Mouse (Mus musculus): ENCODE measurements around the gene Tmem267.

The Tmem267 gene

DNA sequence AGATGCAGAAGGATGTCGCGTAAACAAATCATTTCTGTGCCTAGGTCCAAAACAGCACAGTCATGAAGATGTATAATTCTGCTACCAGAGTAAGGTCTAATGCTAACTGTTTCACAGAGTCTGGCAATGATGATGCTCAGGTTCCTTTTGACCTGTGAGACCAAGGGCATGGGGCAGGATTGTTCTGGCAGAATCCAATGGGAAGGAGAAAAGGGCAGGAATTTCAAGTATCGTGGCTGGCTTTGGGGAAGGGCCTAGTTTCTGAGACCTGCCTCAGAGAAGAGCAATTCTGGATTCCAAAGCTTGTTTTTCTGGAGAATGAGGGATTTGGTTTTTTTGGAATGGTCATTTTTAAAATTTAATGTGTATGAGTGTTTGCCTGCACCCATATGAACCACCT, 131.0 kb downstream of the Tmem267 start:
- no peak for DNase-seq (ENCODE audit: low read depth, low spot score)

DNA sequence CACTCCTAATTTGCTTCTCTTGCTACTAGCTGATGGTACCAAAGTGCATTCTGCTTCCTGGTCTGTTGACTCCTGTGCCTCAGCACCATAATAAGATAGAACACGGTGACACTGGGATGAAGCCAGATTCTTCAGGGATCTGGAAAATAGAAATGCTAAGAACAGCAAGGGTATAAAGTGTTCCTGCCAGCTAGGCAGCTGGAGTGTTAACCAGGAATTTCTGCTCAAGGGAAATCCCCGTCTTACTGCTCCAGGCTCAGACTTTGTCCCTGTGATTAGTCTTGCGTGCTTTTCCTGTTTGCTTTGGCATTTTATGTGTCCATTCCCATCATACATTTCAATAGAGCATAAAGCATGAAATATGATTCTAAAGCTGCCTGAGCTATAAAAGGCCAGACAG, 131.9 kb downstream of the Tmem267 start:
- no peak for DNase-seq (ENCODE audit: low read depth, low spot score)

DNA sequence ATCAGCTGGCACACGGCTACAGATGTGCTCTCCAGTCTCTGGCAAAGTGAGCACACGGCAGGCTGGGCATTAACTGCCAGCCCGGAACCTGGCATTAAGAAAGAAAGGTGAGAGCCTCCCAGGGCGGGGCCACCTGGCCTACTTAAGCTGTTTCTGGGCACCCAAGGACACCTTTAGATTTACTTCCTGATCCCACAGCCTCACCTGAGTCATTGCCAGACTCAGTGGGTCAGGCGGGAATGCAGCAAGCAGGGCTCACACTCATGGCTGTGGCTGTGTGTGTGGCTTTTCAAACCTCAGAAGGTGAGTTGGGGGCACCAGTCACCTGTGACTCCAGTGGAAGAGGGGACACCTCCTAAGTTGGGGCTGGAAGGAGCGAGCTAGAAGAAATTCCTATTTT, 135.8 kb downstream of the Tmem267 start, which contains the start of gene Ccl28:
Gene Ccl28, plus strand, starts transcription at position 186 of the 400 bp plus-strand sequence.
- DNase-seq (ENCODE audit: low read depth, low spot score), result no peak

DNA sequence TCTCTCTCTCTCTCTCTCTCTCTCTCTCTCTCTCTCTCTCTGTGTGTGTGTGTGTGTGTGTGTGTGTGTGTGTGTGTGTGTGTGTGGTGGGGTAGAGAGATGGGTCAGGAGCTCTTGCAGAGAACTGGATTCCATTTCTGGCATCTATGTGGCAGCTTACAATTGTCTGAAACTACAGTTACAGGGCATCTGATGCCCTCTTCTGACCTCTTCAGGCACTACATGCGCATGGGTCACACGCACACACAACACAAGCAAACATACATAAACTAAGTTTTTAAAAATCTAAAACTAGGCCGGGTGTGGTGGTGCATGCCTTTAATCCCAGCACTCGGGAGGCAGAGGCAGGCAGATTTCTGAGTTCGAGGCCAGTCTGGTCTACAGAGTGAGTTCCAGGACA, 138.1 kb downstream of the Tmem267 start:
- DNase-seq (ENCODE audit: low read depth, low spot score), result peak; percentile 29

DNA sequence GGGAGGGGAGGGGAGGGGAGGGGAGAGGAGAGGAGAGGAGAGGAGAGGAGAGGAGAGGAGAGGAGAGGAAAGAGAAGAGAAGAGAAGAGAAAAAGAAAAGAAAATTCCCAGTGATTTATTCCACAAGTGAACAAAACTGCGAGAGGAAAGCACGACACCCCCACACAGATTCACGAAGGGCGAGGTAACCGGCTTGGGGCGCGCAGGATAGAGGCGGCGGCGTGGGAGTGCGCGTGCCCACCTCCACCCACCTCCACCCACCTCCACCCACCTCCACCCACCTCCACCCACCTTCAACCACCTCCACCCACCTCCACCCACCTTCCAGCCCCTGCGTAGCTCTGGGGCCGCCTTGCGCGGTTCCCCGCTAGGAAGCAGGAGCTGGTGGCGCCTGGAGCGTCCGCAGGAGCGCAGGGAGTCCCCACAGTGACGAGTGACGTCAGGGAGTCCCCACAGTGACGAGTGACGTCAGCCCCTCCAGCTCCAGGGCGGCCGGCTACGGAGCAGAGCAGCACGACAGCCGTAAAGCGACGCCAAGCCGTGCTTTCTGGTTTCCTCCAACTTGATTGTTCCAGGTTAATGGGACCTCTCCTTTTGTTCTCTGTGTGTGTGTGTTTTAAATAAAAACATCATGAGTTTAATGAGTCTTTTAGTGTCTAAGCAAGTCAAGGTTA, 143.8 kb downstream of the Tmem267 start:
- peak; percentile 93 for DNase-seq (ENCODE audit: low read depth, low spot score)

DNA sequence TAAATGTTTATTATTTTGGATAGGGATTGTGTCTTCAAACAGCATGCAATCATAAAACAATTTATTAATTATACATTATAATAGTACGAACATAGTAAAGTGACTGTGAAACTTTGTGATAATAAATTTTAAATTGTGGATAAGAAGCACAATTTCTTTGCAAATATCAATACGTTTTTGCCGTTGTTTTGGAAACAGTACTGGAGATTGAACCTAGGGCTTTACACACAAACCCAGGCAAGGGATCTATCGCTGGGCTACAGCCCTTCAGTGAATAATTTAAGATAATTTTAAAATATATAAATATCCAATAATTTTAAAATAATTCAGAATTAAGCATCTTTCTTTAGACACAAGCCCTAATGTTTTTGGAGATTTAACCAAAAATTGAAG, 144.3 kb downstream of the Tmem267 start:
- no peak for DNase-seq (ENCODE audit: low read depth, low spot score)

DNA sequence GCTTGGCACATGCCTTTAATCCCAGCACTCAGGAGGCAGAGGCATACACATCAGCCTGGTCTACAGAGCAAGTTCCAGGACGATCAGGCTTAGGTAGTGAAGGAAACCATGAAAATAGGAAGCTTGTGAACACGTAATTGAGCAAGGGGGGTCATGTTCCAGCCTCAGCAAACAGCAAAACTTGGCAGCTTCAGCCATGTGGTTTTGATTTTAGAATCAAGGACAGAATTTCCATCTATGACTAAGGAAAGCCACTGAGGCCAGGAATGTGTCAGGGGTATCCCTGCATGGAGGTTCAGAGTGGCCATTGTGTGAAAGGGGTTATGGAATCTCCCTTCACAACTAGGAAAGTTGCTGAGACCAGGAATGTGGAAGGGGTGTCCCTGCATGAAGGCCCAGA, 147.7 kb downstream of the Tmem267 start:
- DNase-seq (ENCODE audit: low read depth, low spot score), result no peak

DNA sequence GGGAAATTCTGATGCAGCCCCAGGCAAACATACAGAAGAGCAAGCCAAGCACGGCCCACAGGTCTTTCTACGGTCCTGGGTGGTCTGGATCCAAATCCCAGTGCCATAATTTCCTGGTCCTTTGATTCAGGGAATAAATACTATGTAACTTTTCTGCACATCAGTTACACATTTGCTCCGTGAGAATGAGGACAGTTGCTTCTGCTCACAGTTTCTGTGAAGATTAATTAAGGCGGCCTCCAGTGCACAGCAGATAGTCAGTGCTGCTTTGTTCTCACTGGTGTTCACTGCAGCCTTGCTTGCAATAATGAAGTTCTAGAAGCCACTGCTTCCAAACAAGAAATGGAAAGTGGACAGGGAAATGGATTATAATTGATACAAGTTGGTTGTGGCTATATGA, 150.0 kb downstream of the Tmem267 start:
- no peak for DNase-seq (ENCODE audit: low read depth, low spot score)

DNA sequence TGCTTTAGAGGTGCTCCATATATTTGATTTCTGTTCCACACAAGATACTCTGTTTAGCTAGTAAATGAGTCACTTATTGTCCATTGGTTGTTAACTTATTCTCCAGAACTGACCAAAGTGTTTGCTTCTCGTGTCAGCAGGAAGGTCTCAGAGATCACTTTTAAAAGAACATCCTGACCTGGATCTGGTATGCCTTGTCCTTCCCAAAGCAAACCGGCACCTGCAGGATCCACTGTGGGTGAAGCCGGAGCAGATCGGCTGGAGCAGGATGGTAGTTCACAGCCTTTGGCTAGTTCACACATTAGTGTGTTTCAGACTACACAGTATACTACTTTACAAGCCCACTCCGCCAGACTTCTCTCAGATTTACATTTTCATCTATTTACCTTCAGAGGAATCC, 150.6 kb downstream of the Tmem267 start:
- no peak for DNase-seq (ENCODE audit: low read depth, low spot score)

DNA sequence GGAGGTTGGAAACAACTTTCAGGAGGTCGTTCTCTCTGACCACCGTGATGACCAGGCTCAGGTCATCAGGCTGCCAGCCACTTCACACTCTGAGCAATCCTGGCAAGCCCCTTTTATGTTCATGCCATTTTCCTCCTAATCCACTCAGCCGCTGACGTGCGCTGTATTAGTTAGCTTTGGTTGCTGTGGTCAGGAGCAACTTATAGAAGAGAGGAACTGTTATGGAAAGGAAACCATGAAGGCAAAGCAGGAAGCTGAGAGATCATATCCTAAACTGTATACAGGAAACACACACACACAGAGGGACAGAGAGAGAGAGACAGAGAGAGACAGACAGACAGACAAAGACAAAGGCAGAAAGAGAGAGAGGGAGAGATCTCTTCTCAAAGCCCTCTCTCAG, 151.5 kb downstream of the Tmem267 start:
- DNase-seq (ENCODE audit: low read depth, low spot score), result no peak

DNA sequence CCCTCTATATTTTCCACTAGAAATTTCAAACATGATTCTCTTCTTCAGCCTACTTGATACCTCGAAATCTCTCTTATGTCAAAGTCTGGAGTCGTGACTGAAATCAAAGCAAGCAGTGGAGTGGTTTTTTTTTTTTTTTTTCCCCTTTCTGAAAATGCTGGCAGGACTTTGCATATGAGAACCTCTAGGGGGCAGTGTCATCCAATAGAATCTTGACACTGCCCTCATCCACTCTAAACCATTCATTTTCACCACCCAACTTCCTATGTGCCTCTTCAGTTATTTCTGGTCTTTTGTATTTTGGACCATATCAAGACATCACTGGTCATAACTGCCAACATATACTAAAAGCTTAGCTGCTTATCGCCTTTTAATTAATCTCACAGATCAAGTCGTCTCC, 152.7 kb downstream of the Tmem267 start:
- DNase-seq (ENCODE audit: low read depth, low spot score), result peak; percentile 20

DNA sequence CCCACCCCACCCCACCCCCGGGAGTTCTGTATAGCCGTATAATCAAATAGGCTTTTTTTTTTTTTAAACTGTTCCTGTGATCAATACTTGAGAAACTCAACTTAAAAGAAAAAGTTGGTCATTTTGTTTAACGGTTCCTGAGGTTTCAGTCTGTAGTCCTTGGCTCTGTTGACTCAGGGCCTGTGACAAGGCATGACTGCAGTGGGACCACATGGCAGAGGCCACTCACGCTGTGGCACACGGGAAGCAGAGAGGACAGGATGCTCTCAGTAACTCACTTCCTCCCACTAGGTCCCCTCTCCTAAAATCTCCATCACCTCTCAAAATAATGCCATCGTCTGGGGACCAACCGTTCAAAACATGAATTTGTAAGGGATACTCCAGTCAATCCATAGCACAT, 153.3 kb downstream of the Tmem267 start:
- DNase-seq (ENCODE audit: low read depth, low spot score), result no peak

DNA sequence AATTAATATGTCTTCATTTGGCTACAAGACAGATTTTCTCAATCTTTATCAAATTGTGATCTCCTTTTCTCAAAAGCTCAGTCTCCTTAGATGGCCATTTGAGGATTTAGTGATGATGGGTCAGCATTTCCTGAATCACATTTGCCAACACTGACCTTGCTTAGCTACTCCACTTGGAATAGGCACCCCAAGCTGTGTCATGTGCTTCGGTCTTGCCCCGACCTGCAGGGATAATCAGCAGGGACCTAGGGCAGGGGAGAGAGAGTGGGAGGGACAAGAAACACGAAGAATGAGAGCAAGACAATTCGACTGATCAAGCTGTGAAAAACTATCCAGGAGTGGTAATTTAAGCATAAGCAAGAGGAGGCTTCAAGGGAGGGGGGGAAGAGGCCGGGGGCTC, 156.9 kb downstream of the Tmem267 start:
- no peak for DNase-seq (ENCODE audit: low read depth, low spot score)

DNA sequence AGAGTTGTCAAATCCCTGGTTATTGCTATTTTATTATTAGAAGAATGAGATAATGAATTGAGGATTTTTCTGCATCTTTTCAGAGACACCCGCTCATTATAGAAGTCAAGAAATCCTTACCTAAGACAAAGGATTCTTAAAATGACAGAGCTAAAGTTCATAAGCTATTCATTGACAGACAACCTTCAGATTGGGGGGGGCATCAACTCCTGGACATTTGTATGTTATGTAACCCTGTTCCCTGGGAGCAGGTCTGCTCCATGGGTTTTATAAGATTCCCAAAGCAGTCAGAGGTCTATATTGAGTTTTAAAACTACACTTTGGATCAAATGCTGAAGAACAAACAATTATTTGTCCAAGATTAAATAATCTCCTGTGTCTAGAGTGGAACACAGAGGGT, 158.7 kb downstream of the Tmem267 start:
- no peak for DNase-seq (ENCODE audit: low read depth, low spot score)

DNA sequence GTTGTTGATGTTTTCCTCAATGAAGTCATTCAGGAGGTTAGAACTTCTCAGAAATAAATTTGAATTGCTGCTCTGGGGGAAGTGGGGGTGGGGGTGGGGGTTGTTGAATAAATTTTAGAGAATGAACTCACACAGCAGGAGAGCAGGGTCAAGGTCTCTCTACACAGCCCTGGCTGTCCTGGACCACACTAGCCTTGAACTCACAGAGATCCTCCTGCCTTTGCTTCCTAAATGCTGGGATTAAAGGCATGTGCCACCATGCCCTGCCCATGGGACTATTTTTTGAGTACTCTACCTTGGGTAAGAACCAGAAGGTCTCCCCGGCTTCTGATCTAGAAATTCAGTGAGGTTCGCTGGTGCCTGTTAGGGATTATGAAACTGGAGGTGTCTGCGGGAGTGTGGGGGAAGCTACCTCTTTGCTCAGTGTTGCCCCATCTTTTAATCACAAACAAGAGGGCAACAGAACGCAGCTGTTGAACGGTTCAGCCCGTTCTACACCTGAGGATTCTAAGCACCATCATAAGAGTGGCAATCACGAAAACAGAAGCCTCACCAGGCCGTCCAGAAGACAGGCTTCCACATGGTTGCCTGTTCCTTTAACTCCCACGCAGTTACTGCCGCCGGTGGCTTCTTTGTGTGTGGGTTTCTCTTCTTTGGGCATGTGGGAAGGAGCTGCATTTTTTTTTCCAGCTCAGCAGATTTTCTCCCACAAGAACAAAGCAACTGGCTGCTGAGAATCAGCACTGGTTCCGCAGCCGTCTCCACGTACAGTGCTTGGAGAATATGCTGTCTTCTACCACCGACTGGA, 161.3 kb downstream of the Tmem267 start:
- DNase-seq (ENCODE audit: low read depth, low spot score), result peak; percentile 62

DNA sequence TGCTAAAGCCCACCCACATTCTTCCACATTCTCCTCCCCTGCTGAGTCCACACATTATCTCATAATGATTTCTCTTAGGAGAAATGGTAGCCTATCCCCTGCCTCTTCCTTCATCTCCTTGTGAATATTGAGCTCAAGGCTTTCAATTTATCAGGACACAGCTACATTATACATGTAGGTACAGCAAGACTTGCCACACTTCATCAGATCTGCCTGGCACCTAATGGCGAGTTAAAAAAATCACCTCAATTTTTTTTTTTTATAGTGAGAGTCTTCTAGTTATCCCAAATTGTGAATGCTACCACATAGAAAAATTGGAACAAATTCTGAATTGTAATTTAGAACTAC, 161.8 kb downstream of the Tmem267 start:
- no peak for DNase-seq (ENCODE audit: low read depth, low spot score)

DNA sequence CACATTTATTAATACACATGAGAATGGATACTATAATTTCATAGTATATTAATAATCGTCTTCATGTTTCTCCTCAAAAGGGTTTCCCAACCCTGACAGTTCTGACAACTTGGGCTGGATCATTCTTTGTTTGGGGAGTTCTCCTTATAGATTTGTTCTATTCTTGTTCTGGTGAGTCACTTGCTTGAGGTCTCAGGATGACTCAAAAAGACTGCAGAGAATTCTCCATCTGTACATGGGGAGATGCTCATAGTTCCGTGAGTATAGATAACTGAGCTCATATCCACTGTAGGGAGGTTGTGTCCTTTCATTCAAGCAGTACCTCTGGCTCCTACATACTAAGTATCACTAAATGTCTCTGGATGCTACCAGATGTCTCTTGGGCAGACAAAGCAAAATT, 166.9 kb downstream of the Tmem267 start:
- no peak for DNase-seq (ENCODE audit: low read depth, low spot score)

DNA sequence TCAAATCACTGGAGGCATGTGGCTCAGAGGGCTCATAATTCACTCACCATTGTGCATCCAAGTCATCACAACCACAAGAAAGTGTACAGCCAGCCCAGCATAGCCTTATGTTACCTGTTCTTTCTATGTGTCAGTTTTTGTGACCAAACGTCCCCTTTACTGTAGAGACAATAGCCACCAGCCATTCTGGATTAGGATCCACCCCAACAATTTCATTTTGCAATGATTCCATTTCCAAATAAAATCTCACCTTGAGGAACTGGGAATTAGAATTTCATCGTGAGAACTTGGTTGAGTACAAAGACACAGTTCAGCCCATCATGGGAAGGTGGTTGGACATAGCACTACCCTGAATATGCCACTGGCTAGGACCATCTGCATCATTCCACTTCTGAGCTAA, 168.4 kb downstream of the Tmem267 start:
- DNase-seq (ENCODE audit: low read depth, low spot score), result no peak

DNA sequence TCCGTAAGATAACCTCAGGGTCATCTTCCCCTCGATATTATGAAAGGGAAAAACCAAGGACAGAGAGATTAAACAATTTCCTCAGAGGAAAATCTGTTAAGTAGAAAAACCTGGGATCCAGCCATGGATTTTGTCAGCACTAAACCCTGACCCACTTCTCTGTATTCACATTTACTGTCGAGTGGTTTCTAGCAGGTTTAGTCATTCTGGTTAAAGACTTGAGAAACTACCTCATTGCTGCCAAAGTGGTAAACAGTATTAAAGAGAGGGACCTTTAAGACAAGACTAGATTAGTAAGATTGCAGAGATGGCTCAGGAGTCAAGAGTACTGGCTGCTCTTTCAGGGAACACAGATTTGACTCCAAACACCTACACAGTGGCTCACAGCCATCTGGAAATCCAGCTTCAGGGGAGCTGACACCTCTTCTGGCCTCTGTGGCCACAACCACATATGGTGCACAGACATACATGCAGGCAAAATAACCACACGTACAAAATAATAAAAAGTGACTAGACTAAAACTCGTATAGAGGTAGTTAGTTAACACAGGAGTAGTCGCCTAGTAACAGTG, 169.1 kb downstream of the Tmem267 start:
- DNase-seq (ENCODE audit: low read depth, low spot score), result no peak
